Mouse (Mus musculus) spleen, embryonic (tissue): Measurements from ENCODE around the gene Ptpn3.

Experiments
- CTCF ChIA-PET: fragments of 350-600 bp; sonication (Branson Sonifier 250); formaldehyde crosslinking; loops from one replicate; lab custom pipeline; 2022; lab: Charles Lee

Gene Ptpn3

GRCm38 (mm10) chr4:57301410-57302313 lies at the start of gene Ptpn3:
Gene Ptpn3, minus strand, starts transcription at chr4:57301837.
- CTCF ChIA-PET: no interaction called here

DNA sequence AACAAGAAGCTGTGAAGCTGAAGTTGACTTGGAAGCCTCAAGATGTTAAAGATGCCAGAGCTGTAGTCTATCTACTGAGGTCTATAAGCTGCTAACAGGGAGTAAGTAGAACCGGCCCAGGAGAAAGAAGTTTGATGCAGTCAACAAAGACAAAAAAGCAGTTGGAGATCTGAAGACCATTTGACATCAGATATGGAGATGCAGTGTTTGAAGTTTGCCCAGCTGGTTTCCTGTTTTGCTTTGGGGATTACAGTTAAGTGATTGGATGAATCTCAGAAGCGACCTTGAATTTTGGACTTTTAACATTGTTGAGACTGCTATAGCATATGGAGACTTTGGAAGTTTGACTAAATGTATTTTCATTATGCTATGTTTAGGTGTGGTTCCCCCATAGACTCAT lies 48.9 kb upstream of the Ptpn3 start:
- CTCF ChIA-PET: no interaction called here

DNA sequence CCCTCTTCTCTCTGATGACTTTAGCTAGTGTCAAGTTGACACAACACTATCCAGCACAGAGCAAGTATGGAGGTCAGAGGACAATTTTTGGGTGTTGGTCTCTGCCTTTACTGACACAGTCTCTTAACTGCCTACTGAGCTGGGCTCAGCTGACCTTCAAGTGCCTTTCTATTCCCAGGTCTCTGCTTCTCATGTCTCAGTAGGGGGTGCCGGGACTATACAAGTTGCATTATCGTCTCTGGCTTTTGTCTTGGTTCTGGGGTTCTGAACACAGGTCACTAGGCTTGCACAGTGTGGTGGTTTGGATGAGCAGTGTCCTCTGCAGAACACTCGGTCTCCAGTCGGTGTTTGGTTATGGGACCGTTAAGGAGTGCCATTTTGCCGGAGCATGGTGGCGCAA lies 42.4 kb upstream of the Ptpn3 start:
- CTCF ChIA-PET: no interaction called here

GRCm38 (mm10) chr4:57338923-57339322 lies 37.3 kb upstream of the Ptpn3 start:
- CTCF ChIA-PET: no interaction called here

DNA sequence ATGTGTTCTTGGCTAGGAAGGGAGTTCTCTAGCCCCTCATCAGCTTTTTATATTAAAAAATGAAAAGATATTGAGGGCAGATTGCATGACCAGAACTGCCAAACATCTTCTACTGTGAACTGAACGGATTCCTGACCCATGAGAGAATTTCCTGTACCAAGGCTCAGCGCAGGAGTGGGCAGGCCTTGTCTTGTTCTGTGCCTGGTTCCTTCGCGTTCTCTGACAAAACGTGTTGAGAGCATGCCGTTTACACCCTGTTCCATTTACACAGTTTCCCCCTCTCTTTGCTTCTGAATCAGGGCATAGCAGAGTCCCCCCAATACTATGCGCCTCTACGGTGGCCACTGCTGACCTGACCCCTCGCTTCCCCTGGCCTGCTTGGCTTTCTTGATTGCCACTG lies 36.4 kb upstream of the Ptpn3 start:
- CTCF ChIA-PET: no interaction called here

- CTCF ChIA-PET: no interaction called here
These were observed 33.5 kb upstream of the Ptpn3 start for GRCm38 (mm10) chr4:57335000-57335666.

DNA sequence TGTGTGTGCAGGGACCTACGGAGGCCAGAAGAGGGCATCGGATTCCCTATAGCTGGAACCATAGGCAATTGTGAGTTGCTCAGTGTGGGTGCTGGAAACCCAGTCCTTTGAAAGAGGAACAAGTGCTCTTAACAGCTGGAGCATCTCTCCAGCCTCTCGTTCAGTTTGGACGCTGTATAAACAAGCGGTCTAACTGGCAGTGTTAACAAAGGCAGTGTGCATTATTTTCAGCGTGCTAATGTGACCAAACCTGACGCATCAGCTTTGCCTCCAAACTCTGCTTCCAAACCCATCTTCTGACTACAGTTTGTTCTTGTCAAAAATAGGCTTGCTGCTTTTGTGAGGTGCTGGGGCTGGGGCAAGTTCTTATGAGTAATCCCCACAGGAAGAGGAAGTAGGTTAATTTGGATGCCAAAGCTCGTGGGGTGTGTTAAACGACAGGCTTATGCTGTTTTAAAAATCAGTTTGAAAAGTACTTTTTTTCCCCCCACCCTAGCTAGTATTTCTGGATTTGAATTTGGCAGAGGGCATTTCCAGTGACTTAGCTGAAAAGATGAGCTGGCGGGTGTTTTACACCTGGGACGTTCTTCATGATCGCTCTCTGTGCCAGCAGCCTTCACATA lies 32.4 kb upstream of the Ptpn3 start:
- CTCF ChIA-PET: no interaction called here

GRCm38 (mm10) chr4:57332511-57332910 lies 30.9 kb upstream of the Ptpn3 start:
- CTCF ChIA-PET: no interaction called here

GRCm38 (mm10) chr4:57320606-57321327 lies 19.1 kb upstream of the Ptpn3 start:
- CTCF ChIA-PET: no interaction called here

GRCm38 (mm10) chr4:57318525-57319212 lies 17.0 kb upstream of the Ptpn3 start:
- CTCF ChIA-PET: interaction anchor here (0.6 kb wide), 1 partner anchor 28 kb away, joined by 3 read pairs; no protein-coding TSS in a partner anchor

GRCm38 (mm10) chr4:57312256-57313166 lies 10.9 kb upstream of the Ptpn3 start:
- CTCF ChIA-PET: no interaction called here

GRCm38 (mm10) chr4:57311750-57312149 lies 10.1 kb upstream of the Ptpn3 start:
- CTCF ChIA-PET: no interaction called here

DNA sequence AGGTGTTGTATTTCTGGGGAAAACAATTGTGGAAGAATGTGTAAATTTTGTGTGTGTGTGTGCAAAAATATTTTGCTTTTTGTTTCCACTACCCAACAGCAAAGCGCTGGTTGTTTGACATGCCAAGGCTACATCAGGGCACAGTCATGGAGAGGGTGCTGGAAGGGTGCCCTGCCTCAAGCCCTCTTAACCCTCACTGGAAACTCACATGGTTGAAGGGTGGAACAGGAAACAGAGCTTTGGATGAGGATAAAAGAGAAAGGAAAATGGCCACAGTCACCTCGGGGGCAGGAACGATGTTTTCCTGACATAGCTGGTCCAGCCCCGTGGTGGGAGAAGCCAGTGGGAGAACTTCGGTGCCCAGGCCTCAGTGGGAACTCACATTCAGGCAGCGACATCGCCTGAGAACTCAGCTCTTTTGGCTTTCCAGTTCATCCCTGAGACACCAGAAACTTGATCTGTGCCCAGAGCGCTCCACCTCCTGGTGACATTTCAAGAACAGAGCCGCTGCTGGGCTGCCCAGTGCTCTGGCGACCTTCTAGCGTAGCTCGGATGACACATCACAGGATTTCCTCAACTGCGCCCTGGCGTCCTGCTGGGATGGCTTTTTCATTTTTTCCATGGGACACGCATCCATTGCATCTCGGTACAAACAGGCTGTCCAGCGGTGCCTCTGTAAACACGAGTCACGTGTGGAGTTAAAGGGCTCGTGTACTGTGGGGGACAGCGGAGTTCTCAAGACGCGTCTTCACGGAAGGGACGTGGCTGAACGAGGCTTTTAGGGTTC lies 6.8 kb upstream of the Ptpn3 start:
- CTCF ChIA-PET: no interaction called here

GRCm38 (mm10) chr4:57307747-57308146 lies 6.1 kb upstream of the Ptpn3 start:
- CTCF ChIA-PET: no interaction called here

- CTCF ChIA-PET: no interaction called here
These were observed 4.6 kb upstream of the Ptpn3 start for GRCm38 (mm10) chr4:57306260-57306659.

DNA sequence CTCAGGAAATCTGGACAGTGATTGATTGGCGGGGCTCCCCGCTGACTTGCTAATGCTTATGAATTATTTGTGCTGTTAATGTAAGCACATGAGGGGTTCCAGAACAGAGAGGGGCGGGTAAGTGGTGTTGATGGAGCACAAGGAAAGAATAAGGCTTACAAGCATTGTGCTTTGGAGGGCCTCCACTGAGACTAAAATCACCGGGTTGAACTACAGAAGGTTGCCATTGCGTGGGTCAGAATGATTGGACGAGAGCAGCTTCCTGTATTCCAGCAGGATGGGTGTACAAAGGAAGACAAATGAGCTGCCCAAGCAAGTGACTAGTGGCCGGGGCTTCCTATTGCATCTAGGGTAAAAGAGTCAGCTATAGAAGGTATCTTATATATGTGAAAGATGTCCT lies 4.0 kb upstream of the Ptpn3 start:
- CTCF ChIA-PET: no interaction called here

DNA sequence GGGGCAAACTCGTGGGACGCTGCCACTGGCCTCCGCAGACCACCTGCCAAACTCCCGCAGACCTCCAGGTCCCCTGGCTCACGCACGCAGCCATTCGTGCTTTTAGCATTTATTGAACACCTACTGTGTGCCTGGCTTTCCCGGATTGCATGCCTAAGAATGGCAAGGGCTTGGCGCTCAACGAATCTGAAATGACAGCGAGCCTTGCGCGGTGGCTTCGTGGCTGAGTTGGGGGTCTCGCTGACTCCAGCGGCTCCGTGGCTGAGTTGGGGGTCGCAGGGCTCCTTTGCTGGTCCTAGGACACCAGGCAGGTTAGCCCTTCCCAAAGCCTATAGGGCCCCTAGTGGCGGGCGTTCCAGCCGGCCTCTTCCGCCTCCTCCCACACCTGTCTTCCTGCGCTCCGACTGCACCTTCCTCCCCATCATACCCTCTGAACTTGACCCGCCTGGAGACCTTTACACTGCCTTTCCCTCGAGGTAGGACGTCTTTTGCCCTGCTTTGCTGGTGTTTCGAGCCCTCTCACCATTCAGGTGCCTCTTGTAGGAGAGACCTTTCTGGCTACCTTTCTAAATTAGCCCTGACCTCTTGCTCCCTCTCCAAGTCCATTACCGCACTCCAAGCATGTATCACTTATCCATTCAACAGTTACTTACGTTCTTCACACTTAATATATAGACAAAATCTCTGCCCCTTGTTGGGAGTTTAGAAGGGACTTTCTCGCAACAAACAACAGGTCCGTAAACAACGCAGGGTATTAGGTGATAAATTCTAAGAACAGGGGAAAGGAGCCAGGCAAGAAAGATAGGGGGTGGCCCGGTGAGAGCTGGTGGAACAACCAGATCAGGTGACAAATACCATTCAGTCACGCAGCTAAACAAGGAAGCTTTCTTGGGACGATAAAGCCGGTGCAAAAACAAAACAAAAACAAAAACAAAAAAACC lies 898 bp downstream of the Ptpn3 start:
- CTCF ChIA-PET: no interaction called here
